Mouse (Mus musculus): ENCODE data around the gene Il34. TPM values are rescaled to one million over a fixed set of nuclear protein-coding genes. Genes with fewer than 3 reads are reported as not detected.

The Il34 gene
- polyA plus RNA-seq, 1 experiment from 2014 or later = 5.2 TPM

- Histone ChIP-seq H3K27ac (no peak overlapping the region), H3K36me3 (ENCODE audit: insufficient read depth, low read length) (peaks cover 82% of the 10 kb centered on the region), H3K4me3 (replicated peaks; ENCODE audit: low read depth, low read length) (no peak overlapping the region), H3K9me3 (replicated peaks; ENCODE audit: low read length) (no peaks in the 10 kb centered on the region), H3K4me2 (ENCODE audit: low read length) (no peak overlapping the region), H3K9ac (ENCODE audit: low read depth, low read length) (no peak overlapping the region), H3K4me1 (replicated peaks; ENCODE audit: insufficient read depth, low read length) (no peaks in the 10 kb centered on the region), H3K27me3 (ENCODE audit: insufficient read depth, low read length) (no peaks in the 10 kb centered on the region)
- ATAC-seq (replicated peaks; ENCODE audit: low FRiP score, low read depth) (no peak), DNase-seq (ENCODE audit: low spot score) (no peak)
- no peak for TF ChIP-seq CTCF (IDR thresholded peaks at IDR 0.05; ENCODE audit: low read depth)
- 86% methylated on average over 1 of the region's 1 CpGs for WGBS
Measured at GRCm38 (mm10) chr8:110824861-110825260, 19.1 kb upstream of the Il34 start.

- Histone ChIP-seq H3K36me3 (ENCODE audit: insufficient read depth, low read length) (peaks cover 94% of the 10 kb centered on the region), H3K9ac (ENCODE audit: low read depth, low read length) (no peak overlapping the region), H3K27me3 (ENCODE audit: insufficient read depth, low read length) (no peaks in the 10 kb centered on the region), H3K4me2 (ENCODE audit: low read length) (no peak overlapping the region), H3K4me3 (replicated peaks; ENCODE audit: low read depth, low read length) (no peak overlapping the region), H3K27ac (no peak overlapping the region), H3K4me1 (replicated peaks; ENCODE audit: insufficient read depth, low read length) (no peaks in the 10 kb centered on the region), H3K9me3 (replicated peaks; ENCODE audit: low read length) (no peaks in the 10 kb centered on the region)
- 84% methylated on average over 3 of the region's 3 CpGs for WGBS
- no peak for ATAC-seq (replicated peaks; ENCODE audit: low FRiP score, low read depth)
- DNase-seq (ENCODE audit: low spot score) = no peak
- TF ChIP-seq CTCF (IDR thresholded peaks at IDR 0.05; ENCODE audit: low read depth) = no peak
Measured at GRCm38 (mm10) chr8:110821960-110822359, 16.2 kb upstream of the Il34 start.

GRCm38 (mm10) chr8:110820257-110820656 lies 14.5 kb upstream of the Il34 start:
- Histone ChIP-seq H3K9ac (ENCODE audit: low read depth, low read length) (no peak overlapping the region), H3K27me3 (ENCODE audit: insufficient read depth, low read length) (no peaks in the 10 kb centered on the region), H3K4me2 (ENCODE audit: low read length) (no peak overlapping the region), H3K4me3 (replicated peaks; ENCODE audit: low read depth, low read length) (no peak overlapping the region), H3K4me1 (replicated peaks; ENCODE audit: insufficient read depth, low read length) (no peaks in the 10 kb centered on the region), H3K27ac (no peak overlapping the region), H3K9me3 (replicated peaks; ENCODE audit: low read length) (no peaks in the 10 kb centered on the region), H3K36me3 (ENCODE audit: insufficient read depth, low read length) (peaks cover 91% of the 10 kb centered on the region)
- DNase-seq (ENCODE audit: low spot score) (no peak), ATAC-seq (replicated peaks; ENCODE audit: low FRiP score, low read depth) (no peak)
- WGBS = 88% methylated on average over 2 of the region's 2 CpGs
- no peak for TF ChIP-seq CTCF (IDR thresholded peaks at IDR 0.05; ENCODE audit: low read depth)

GRCm38 (mm10) chr8:110818593-110818992 lies 12.9 kb upstream of the Il34 start:
- TF ChIP-seq CTCF (IDR thresholded peaks at IDR 0.05; ENCODE audit: low read depth) = peak; percentile 60
- Histone ChIP-seq H3K4me1 (replicated peaks; ENCODE audit: insufficient read depth, low read length) (no peaks in the 10 kb centered on the region), H3K27me3 (ENCODE audit: insufficient read depth, low read length) (no peaks in the 10 kb centered on the region), H3K9ac (ENCODE audit: low read depth, low read length) (no peak overlapping the region), H3K4me2 (ENCODE audit: low read length) (no peak overlapping the region), H3K9me3 (replicated peaks; ENCODE audit: low read length) (no peaks in the 10 kb centered on the region), H3K27ac (no peak overlapping the region), H3K36me3 (ENCODE audit: insufficient read depth, low read length) (peaks cover 89% of the 10 kb centered on the region), H3K4me3 (replicated peaks; ENCODE audit: low read depth, low read length) (no peak overlapping the region)
- WGBS = 82% methylated on average over 3 of the region's 3 CpGs
- DNase-seq (ENCODE audit: low spot score) = no peak
- no peak for ATAC-seq (replicated peaks; ENCODE audit: low FRiP score, low read depth)

- Histone ChIP-seq H3K4me2 (ENCODE audit: low read length) (no peak overlapping the region), H3K9me3 (replicated peaks; ENCODE audit: low read length) (no peaks in the 10 kb centered on the region)
Measured at GRCm38 (mm10) chr8:110816990-110817389, 11.3 kb upstream of the Il34 start.

GRCm38 (mm10) chr8:110815308-110815707 lies 9.6 kb upstream of the Il34 start:
- ATAC-seq (replicated peaks; ENCODE audit: low FRiP score, low read depth) (peak; percentile 88), DNase-seq (ENCODE audit: low spot score) (peak; percentile 43)
- H3K9me3 ChIP-seq (replicated peaks; ENCODE audit: low read length) = no peaks in the 10 kb centered on the region
- no peak overlapping the region for H3K4me2 ChIP-seq (ENCODE audit: low read length)
- H3K27ac ChIP-seq = no peak overlapping the region
- H3K9ac ChIP-seq (ENCODE audit: low read depth, low read length) = no peak overlapping the region
- no peak for TF ChIP-seq CTCF (IDR thresholded peaks at IDR 0.05; ENCODE audit: low read depth)
- no peaks in the 10 kb centered on the region for H3K27me3 ChIP-seq (ENCODE audit: insufficient read depth, low read length)
- WGBS = 49% methylated on average over 3 of the region's 3 CpGs
- H3K4me1 ChIP-seq (replicated peaks; ENCODE audit: insufficient read depth, low read length) = no peaks in the 10 kb centered on the region
- H3K4me3 ChIP-seq (replicated peaks; ENCODE audit: low read depth, low read length) = no peak overlapping the region
- H3K36me3 ChIP-seq (ENCODE audit: insufficient read depth, low read length) = peaks cover 90% of the 10 kb centered on the region

More at GRCm38 (mm10) chr8:110816990-110817389, 11.3 kb upstream of the Il34 start:
- no peak overlapping the region for H3K9ac ChIP-seq (ENCODE audit: low read depth, low read length)
- peaks cover 90% of the 10 kb centered on the region for H3K36me3 ChIP-seq (ENCODE audit: insufficient read depth, low read length)
- no peak overlapping the region for H3K27ac ChIP-seq
- H3K4me1 ChIP-seq (replicated peaks; ENCODE audit: insufficient read depth, low read length) = no peaks in the 10 kb centered on the region
- no peak for TF ChIP-seq CTCF (IDR thresholded peaks at IDR 0.05; ENCODE audit: low read depth)
- no peaks in the 10 kb centered on the region for H3K27me3 ChIP-seq (ENCODE audit: insufficient read depth, low read length)
- no peak overlapping the region for H3K4me3 ChIP-seq (replicated peaks; ENCODE audit: low read depth, low read length)
- no peak for DNase-seq (ENCODE audit: low spot score)
- no peak for ATAC-seq (replicated peaks; ENCODE audit: low FRiP score, low read depth)
- WGBS = 84% methylated on average over 1 of the region's 1 CpGs
